Mouse (Mus musculus) cortical plate, adult 2 months (tissue): ENCODE measurements at regions not wholly inside any gene's neighbourhood (a gene's known extent, or its start where the extent isn't known, plus 50 kb on each side); places are given as distances from the start of the nearest gene placed in this dataset.

Source experiments
- CTCF ChIP-seq: fragments of 200-500 bp; IDR thresholded peaks from 2 replicates; pipeline ENCODE4 v1.5.1; 2011; ENCODE audit warnings: mild to moderate bottlenecking, control low read depth, low read length; ENCODE audit not compliant: insufficient read depth; ENCODE audit errors: extremely low read depth
- POLR2A ChIP-seq: fragments of 200-500 bp; IDR thresholded peaks from 2 replicates; pipeline ENCODE4 v1.6.1; 2011; ENCODE audit warnings: mild to moderate bottlenecking, low read length, control low read depth; ENCODE audit not compliant: insufficient read depth; ENCODE audit errors: extremely low read depth

GRCm38 (mm10) chr12:105907851-105908620 is 102.0 kb upstream of the Vrk1 start:
- TF ChIP-seq POLR2A (no peak), CTCF (no peak)
